Mouse (Mus musculus): ENCODE results near the gene Psmc5.
"Not testable (repeated sequence)": the region's sequence is repeated elsewhere in the genome, so short reads cannot be mapped to it uniquely, and the experiment has no call there.

Psmc5 gene

DNA sequence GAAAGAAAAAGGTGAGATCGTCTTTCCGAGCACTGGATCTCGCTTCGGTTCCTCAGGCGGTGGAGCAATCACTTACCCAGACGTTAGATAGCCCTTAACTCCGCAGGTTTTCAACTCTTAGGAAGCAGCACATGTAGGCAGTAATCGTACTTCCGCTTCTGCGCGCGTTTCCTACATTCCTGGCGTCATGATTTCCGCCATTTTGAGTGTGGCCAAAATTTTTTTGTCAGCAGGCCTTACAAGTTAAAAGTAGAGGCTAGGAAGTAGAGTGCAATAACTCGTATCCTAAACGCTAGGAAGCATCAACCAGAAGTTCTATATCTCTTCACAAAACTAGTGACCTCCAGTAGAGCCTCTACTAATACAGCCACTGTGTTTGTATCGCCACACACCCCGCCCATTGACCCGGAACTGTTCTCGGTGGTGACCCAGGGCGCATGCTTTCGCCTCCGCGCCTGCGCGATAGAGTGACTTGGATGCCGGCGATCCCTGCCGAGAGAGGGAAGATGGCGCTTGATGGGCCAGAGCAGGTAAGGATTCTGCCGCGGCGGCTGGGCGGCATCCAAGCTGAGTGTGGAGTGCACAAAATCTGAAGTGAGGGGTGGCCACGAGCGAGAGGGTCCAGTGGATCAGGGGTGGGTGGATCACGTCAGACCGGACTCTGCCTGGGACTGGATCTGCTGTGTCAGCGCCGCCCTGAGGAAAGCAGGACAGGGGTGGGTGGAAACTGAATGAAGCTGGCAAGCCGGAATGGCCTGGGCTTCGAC is at the start of gene Psmc5, which contains the start of gene Ftsj3:
Psmc5 (plus strand) TSS at position 470 of the 767 bp plus-strand sequence.
Ftsj3 (minus strand) TSS at position 395 of the 767 bp plus-strand sequence.
- peak; percentile 98 for DNase-seq (ENCODE audit: low spot score)

DNA sequence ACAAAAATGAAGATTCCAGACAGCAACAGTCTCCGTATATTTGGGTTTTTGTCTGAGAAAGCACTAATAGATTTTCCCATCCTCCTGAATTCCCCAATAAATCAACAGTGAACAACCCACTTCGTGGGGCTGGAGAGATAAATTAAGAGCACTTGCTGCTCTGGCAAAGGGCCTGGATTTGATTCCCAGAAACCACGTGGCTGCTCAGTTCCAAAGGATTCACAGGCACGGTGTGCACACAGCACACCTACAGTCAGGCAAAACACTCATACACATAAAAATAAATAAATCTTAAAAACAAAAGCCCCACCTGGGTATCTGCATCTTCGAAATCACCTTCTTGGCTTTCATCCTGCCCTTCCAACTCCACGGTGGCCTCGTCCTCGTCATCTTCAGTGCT is 43.2 kb upstream of the Psmc5 start:
- no peak for DNase-seq (ENCODE audit: low spot score)

DNA sequence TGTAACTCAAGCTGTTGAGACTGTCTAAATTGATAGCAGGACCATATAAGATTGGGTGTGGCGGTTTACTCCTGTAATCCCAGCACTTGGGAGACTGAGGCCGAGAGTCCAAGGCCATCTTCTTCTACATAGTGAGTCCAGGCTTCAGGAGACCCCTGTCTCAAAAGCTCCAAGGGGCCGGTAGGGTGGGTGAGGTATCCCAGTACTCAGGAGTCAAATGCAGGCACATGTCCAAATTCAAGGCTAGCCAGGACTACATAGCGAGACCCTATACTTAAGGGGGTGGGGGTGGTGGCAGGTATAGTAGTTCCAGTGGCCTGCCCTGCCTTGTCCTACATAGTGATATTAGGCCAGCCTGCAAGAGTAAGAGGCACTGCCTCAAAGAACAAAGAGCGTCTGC is 41.1 kb upstream of the Psmc5 start:
- no peak for DNase-seq (ENCODE audit: low spot score)

DNA sequence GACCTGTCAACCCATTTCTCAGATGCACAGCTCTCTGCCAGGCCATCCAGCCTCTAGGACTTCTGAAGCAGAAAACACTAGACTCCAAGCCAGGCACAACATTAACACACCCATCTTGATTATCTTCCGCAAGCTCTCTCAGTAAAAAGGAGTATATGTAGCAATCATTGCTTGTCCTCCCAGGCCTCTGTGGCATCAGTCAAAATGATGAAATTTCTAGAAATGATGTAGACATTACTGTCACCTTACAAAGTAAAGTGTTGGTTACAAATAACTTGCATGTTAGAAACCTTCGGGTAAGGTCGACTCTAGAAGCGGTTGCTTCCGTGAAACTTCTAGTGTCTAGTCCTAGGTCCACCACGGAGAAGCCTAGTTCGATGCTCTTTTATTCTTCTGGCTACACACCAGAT is 40.5 kb upstream of the Psmc5 start:
- no peak for DNase-seq (ENCODE audit: low spot score)

DNA sequence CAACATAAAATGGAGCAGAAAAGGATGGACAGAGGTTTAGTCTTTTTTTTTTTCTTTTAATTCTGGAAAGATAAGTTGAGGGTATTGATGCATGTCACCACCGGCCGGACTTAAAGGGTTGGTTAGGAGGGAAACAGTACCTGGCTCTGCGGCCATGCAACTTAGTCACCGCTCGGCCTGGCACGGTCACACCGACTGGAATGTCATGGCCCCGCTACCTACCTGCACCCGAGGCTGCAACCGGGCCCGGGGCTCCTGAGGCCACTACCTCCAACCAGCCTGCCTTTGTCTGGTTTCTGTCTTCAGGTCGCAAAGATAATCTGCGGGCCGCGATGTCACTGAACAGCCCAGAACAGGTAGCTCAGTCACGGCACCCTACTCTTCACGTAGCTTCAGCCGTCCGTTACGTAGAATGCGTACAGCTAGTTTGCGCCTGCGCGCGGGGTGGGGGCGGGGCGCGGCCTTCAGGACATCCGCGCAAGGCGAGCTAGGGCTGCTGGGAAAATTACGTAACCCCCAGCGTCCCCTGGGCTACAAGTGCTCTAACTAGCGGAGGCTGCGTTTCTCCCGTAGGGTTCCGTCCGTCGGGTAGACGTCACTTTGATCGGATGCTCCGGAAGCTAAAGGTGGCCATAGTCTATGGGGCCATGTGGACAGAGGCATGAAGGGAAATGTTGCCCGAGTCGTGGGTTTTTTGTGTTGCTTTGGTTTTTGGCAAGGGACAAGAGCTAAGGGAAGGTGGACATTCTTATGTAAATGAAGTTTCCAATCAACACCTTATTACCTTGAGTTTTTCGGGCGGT is 39.8 kb upstream of the Psmc5 start, which contains the start of gene Ccdc47:
Ccdc47 (minus strand) TSS at position 418 of the 803 bp plus-strand sequence.
- peak; percentile 91 for DNase-seq (ENCODE audit: low spot score)

DNA sequence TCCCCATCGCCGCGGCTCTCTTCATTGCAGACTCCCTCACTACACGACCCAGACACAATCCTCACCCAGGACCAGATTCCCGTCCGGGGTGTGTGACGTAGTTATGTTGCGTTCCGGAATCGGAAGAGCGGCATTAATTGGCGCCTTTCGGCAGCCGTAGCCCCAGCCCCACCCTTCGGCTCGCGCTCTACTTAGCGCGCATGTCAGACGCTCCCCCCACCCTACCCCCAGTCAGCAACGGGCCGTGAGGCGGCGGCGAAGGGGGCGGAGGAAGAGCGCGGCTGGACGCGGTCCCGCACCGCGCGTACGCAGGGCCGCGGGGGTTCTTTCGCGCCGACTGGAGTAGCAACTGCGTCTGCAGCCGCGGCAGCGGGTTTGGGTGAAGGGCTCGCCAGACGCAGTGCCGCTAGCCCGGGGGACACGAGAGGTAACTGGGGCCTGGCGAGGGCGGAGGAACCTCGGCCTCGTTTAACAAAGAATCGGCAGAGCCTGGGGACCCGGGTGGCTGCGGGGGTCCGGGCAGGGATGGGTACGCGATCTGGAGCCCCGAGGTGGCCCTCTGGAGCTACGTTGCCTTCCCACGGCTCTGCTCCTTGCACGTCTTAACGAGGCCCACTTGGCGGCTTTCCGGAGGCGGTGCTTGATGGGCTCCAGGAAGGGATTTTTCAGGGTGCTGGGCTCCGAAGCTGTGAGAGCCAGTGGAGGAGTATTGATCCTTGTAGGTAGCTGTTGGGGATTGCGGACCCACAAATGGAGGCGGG is 39.0 kb upstream of the Psmc5 start, which contains the start of gene Ddx42:
Ddx42 (plus strand) TSS at position 197 of the 761 bp plus-strand sequence.
- DNase-seq (ENCODE audit: low spot score) = peak; percentile 90

DNA sequence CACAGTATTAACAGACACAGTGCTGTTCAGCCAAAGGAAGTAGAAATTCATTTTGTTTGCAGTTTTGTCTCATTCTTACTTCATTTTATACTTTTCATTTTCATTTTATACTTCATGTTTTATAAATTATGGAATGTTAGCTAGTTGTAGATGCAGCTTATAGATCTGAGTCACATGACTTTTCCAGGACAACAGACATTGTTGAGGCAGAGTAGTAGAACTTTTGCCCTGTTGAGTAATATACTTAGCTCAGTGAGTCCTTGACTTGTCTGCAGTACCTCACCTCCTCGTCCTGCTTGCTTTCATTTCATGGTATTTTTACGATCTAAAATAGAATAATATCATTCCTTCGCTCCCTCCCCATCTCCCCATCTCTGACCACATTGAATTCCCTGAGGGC is 35.4 kb upstream of the Psmc5 start:
- no peak for DNase-seq (ENCODE audit: low spot score)

DNA sequence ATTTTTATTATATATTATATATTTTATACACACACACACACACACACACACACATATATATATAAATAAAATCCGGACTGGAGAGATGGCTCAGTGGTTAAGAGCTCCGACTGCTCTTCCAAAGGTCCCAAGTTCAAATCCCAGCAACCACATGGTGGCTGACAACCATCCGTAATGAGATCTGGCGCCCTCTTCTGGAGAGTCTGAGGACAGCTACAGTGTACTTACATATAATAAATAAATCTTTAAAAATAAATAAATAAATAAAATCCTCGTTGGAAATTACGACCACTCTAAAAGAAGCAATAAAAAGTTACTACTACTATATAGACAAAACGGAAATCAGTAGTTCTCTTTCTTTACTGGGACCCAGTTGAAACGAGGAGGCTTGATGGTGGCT is 22.0 kb upstream of the Psmc5 start:
- DNase-seq (ENCODE audit: low spot score) = not testable (repeated sequence)

DNA sequence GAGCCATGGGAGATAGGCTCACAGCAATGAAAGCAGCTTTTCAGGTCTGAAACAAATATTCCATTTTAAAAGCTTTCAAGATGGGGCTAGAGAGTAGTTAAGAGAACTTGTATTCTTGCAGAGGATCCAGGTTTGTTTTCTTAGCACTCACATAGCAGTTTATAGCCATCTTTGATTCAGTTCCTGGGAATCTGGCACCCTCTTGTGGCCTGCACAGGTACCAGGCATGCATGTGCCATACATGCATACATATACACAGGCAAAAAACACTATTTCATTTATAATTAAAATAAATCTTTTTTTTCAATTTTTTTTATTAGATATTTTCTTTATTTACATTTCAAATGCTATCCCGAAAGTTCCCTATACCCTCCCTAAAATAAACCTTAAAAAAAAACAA is 9.1 kb upstream of the Psmc5 start:
- no peak for DNase-seq (ENCODE audit: low spot score)

DNA sequence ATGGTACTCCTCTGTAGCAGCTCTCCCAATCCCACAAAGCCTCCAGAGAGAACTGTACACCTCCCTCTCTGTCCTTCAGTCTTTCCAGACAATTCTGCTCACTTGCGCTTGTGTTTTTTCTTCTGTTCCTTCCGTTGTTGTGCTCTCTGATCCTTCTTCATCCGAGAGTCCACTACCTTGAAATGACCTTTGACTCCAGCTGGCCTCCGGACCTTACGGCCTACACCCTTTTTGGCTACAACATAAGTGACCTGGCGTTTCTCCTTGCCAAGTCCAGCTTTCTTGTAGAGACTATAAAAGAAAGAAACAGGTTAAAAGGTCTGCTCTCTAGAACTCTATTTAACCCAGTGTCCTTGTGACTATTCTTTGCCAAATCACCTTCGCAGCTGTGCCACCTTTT is 6.6 kb upstream of the Psmc5 start:
- no peak for DNase-seq (ENCODE audit: low spot score)

DNA sequence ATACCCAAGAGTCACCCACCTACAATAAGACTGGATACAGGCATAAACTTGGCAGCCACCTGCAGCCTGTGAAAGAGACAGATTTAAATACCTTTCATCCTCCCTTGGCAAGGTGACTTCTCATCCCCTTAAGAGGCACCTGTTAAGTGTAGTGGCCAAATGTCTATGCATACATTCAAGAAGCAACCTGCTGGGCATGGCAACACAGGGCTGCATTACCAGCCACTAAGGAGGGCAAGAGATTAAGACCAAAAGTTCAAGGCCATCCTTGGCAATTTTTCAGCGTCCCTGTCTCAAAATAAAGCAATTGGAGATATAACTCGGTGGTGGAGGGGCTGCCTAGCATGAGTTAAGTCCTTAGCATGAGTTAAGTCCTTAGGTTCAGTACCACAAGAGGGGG is 1.2 kb upstream of the Psmc5 start:
- DNase-seq (ENCODE audit: low spot score) = no peak

DNA sequence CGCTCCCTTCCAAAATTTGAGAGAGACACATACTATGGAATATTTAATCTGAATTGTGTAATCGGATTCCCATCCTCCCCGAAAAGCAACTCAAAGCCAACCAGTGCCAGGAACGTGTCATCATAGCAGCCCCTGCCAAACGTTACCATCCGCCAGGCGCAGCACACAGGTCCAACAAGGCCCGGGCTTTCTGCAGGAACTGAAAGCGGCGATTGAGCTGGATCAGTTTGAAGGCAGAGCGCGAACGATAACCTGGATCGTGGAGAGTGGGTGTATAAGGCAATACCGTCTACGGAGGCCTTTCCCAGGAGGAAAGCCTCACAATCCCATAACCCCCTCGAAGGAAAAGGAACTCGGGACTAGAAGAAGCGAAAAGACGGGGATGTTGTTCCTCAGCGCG is 780 bp upstream of the Psmc5 start:
- DNase-seq (ENCODE audit: low spot score) = no peak

DNA sequence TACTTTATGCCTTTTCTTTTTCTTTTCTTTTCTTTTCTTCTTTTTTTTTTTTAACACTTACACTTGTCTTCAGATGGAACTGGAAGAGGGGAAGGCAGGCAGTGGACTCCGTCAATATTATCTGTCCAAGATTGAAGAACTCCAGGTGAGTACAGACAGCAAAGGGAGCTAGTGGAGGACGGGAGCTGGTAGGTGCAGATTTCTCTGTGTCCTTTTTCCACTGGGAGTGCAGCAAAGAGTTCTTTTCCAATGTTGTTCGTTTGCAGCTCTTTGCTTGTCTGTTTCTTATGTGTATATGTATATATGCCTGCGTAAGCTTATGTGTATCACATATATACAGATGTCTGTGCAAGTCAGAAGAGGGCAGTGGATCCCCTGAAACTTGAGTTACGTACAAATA is 821 bp downstream of the Psmc5 start:
- DNase-seq (ENCODE audit: low spot score) = no peak

DNA sequence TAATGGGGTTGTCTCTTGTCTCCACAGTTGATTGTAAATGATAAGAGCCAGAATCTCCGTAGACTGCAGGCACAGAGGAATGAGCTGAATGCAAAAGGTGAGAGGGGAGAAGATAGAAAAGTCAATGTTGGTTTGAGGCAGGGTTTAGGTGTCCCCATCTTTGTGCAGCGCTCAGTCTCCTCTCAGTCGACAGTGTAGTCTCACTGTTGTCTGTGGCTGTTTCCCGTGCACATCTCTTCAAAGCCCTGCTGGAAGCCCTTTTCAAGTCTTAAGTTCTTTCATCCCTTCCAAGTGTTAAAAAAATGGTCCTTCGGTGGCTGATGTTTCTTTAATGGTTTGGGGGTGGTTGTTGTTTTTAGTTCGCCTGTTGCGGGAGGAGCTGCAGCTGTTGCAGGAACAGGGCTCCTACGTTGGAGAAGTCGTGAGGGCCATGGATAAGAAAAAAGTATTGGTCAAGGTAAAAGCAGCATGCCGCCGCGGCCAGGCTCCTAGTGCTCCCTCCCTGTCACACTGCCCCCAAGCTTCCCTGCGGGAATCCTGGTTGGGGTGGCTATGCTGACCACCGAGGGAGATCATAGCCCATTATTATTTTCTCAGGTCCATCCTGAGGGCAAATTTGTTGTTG is 5.0 kb downstream of the Psmc5 start:
- no peak for DNase-seq (ENCODE audit: low spot score)

DNA sequence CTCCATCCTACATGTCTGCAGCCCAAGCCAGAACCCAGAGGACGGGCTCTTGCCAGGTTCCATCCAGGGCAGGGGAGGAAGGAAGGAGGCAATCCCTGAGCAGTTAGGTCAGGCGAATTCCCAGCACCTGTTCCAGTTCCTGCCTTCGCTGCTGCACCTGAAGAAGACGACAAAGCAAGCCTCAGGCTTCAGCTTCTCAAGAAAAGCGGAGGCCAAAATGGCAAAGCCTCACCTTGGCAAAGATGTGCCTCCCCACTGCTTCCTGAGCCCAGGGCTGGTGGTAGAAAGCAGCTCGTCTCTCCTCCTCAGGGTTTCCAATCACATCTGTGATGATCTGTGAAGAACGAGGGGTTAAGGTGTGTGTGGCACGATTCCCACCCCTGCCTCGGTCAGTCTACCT is 8.0 kb downstream of the Psmc5 start:
- no peak for DNase-seq (ENCODE audit: low spot score)

DNA sequence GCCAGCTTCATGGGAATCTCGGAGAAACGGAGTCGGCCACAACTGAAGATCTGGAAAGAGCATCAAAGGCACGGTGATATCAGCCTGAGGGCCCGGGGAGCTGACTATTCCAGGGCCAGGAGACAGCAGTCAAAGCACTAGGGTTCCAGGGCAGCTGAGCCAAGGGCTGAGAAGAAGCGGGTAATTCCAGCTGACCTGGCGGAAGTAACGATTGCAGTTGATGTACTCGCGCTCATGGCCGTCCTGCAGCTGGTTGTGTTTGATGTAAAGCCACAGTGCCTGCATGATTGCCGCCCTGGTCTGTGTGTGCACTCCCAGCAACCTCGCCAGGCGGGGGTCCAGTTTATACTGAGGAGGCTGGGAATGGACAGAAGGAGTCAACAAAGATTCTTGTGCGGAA is 9.0 kb downstream of the Psmc5 start:
- DNase-seq (ENCODE audit: low spot score) = no peak

DNA sequence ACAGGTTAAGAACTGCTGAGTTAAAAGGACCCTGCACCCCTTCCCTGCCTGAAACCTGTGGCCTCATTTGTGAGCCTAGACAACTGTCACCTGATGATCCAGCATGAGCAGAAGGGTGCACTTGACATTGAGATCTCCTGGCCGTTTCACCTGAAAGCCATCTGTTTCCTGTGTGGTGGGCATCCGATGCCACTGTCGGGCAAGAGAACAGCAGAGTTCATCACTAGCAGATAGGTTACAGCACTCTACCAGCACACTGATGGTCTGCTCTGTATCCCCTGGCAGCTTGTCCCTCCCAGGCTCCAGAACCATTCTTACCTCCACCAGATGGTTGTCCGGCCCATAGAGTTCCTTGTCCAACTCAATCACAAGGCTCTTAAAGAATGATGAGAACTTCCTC is 9.6 kb downstream of the Psmc5 start:
- no peak for DNase-seq (ENCODE audit: low spot score)

DNA sequence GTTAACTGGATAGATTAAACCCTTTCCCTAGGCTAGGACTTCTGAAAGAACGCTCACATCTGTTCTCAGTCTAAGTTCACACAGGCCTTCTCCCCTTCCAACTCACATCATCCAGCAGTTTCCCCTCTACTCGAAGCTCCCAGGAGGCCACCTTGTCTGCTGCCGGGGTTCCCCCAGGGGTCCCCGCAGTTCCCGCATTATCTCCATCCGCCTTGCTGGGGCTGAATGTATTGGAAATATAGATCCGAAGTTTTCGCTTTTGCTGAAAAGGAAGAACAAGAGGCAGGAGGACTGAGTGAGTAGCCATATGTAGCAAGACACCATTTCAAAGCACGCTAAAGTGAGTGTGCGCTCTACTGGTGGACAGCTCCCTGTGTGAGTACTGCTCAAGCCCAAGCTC is 10.5 kb downstream of the Psmc5 start:
- no peak for DNase-seq (ENCODE audit: low spot score)

DNA sequence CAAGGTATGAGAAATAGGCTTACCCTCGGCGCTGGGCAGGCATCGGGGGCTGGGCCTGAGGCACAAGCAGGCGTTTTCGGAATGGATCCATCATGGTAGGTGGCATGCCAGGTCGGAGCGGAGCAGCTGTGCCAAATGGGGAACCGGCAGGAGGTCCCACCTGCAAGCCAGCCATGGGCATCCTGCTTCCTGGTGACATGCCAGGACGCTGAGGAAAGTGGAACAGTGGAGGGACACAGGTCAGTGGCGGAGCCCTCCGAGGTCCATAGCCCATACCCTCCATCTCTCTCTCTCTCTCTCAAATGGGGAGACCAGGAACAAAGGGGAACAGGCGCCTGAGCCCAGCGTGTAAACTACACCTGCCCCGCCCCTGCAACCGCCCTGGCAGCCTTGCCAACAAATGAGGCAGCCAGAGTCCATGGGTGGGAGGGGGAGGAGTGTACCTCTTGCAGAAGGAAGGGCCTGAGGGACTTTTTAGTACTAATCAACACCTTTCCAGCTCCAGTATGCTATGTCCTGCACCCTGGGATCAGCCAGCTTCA is 11.4 kb downstream of the Psmc5 start:
- peak; percentile 56 for DNase-seq (ENCODE audit: low spot score)

DNA sequence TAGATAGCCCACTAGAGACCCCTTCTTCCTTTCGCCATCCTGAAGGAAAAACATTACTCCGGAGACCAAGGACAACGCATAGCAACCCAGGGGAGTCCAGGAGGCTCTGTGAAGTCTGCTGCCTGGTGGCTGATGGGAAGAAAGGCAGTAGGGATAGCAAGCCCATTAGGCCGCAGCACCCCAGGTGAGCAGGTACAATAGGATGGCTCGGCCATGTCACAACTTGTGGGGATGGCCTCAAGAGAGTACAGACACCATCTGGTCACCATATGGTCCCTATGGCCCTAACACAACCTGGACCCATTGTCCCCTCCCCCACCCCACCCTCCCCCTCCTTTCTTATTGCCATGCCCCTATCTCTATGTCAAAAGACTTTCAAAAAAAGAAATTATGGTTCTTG is 11.9 kb downstream of the Psmc5 start:
- DNase-seq (ENCODE audit: low spot score) = no peak

DNA sequence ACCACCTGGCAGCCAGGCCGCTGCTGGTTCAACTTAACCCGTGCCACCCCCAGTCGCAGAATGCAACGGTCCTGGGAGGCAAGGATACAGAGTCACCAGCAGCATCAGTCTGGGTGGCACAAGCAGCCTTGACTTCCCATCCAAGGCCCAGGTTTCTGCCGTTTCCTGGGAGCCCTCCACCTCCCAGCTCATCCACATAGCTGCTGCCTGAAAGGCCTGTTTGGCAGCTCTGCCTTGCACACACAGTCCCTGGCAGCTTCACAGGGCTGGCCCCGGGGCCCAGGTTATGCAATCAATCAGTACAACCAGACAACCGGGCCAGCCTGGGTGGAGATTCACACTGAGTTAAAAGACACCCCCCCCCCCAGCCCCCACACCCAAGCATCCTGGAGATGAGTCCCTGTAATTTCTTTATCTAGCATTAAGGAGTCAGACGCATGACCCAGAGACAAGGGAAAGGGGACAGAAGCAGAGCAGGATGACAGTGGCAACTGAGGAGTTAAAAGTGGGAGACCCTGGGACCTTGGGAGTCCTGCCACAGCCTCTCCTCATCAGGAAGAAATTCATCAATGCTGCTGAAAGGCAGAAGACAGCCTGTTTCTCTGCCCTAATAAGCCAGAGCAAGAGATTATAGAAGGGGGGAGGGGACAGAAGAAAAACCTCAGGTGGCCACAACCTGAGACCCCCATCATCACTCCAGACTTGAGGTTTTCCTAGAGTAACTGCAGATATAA is 12.5 kb downstream of the Psmc5 start:
- DNase-seq (ENCODE audit: low spot score) = peak; percentile 75
